Mouse (Mus musculus): Measurements from ENCODE around the gene Tlr6. TPM values are rescaled to one million over a fixed set of nuclear protein-coding genes. Genes with fewer than 3 reads are reported as not detected.

The Tlr6 gene
- 0.37 TPM for polyA plus RNA-seq (2014; fragmentation: Illumina TruSeq; extraction: RNeasy Lipid Tissue Mini Kit (QIAGEN cat#74804); ENCODE audit: low read depth, low replicate concordance)

GRCm38 (mm10) chr5:64959843-64960230 is at the start of gene Tlr6:
Tlr6 (minus strand) TSS chr5:64960097.

GRCm38 (mm10) chr5:64969861-64970771 is 10.2 kb upstream of the Tlr6 start, which contains the start of gene Fam114a1:
Fam114a1 (plus strand) TSS chr5:64970071.

Other genes with a start within 250 kb of the Tlr6 start
- 37.9 TPM for gene Klf3, start 156.7 kb downstream of the Tlr6 start, polyA plus RNA-seq (2014; fragmentation: Illumina TruSeq; extraction: RNeasy Lipid Tissue Mini Kit (QIAGEN cat#74804); ENCODE audit: low read depth, low replicate concordance)
- gene Tlr1, start 26.5 kb downstream of the Tlr6 start, polyA plus RNA-seq (2014; fragmentation: Illumina TruSeq; extraction: RNeasy Lipid Tissue Mini Kit (QIAGEN cat#74804); ENCODE audit: low read depth, low replicate concordance) = 1.7 TPM
- 18.0 TPM for gene Fam114a1, start 10.0 kb upstream of the Tlr6 start, polyA plus RNA-seq (2014; fragmentation: Illumina TruSeq; extraction: RNeasy Lipid Tissue Mini Kit (QIAGEN cat#74804); ENCODE audit: low read depth, low replicate concordance)
- 0.74 TPM for gene Tmem156, start 132.0 kb upstream of the Tlr6 start, polyA plus RNA-seq (2014; fragmentation: Illumina TruSeq; extraction: RNeasy Lipid Tissue Mini Kit (QIAGEN cat#74804); ENCODE audit: low read depth, low replicate concordance)
- 35.6 TPM for gene Klhl5, start 147.4 kb upstream of the Tlr6 start, polyA plus RNA-seq (2014; fragmentation: Illumina TruSeq; extraction: RNeasy Lipid Tissue Mini Kit (QIAGEN cat#74804); ENCODE audit: low read depth, low replicate concordance)
- 1.4 TPM for gene Wdr19, start 239.6 kb upstream of the Tlr6 start, polyA plus RNA-seq (2014; fragmentation: Illumina TruSeq; extraction: RNeasy Lipid Tissue Mini Kit (QIAGEN cat#74804); ENCODE audit: low read depth, low replicate concordance)